Mouse (Mus musculus) G1E (cell line): ENCODE measurements at regions not wholly inside any gene's neighbourhood (a gene's known extent, or its start where the extent isn't known, plus 50 kb on each side); places are given as distances from the start of the nearest gene placed in this dataset.

ENCODE experiments used
- ATAC-seq: 2 replicates; pipeline ENCODE4 v1.8.0; 2016; ENCODE audit warnings: mild to moderate bottlenecking; ENCODE audit not compliant: insufficient number of reproducible peaks, poor library complexity, low FRiP score, severe bottlenecking; ENCODE audit errors: extremely low read depth
- DNase-seq: peaks from one replicate; pipeline ENCODE4 v3.0.0; 2012; ENCODE audit warnings: low spot score
- H3K27me3 ChIP-seq: 2 replicates; pipeline ENCODE4 v1.6.1; 2012; ENCODE audit warnings: mild to moderate bottlenecking, low read length, inconsistent platforms; ENCODE audit not compliant: insufficient read depth
- H3K36me3 ChIP-seq: replicated peaks from 2 replicates; pipeline ENCODE3; 2012; ENCODE audit warnings: mild to moderate bottlenecking, inconsistent platforms
- H3K4me1 ChIP-seq: 2 replicates; pipeline ENCODE4 v1.6.1; 2012; ENCODE audit warnings: low read depth, low read length, inconsistent platforms, mixed read lengths; ENCODE audit not compliant: insufficient read depth
- H3K4me3 ChIP-seq: 2 replicates; pipeline ENCODE4 v1.5.1; 2012; ENCODE audit warnings: low read depth, mild to moderate bottlenecking, inconsistent platforms, low read length, moderate library complexity, mixed read lengths
- H3K9me3 ChIP-seq: replicated peaks from 2 replicates; pipeline ENCODE4 v1.6.1; 2012; ENCODE audit warnings: inconsistent platforms
- CTCF ChIP-seq: IDR thresholded peaks from 2 replicates; pipeline ENCODE4 v1.5.1; 2012; ENCODE audit warnings: low read depth, low read length, inconsistent platforms, mixed read lengths
- GATA1 ChIP-seq: IDR thresholded peaks from 2 replicates; pipeline ENCODE4 v1.6.1; 2012; ENCODE audit warnings: borderline replicate concordance, low read length, inconsistent platforms, mixed read lengths
- GATA2 ChIP-seq: IDR thresholded peaks from 2 replicates; pipeline ENCODE4 v1.6.1; 2012; ENCODE audit warnings: low read depth, low read length, inconsistent platforms, borderline replicate concordance
- POLR2AphosphoS5 ChIP-seq: IDR thresholded peaks from 2 replicates; pipeline ENCODE4 v1.6.1; 2012; ENCODE audit warnings: low read depth, low read length, inconsistent platforms; ENCODE audit not compliant: insufficient replicate concordance
- TAL1 ChIP-seq: conservative IDR thresholded peaks from 2 replicates; pipeline ENCODE4 v1.6.1; 2012; ENCODE audit warnings: low read depth, low read length, inconsistent platforms, mixed read lengths

GRCm38 (mm10) chr13:80954059-80954645 is 71.0 kb downstream of the Arrdc3 start:
- TF ChIP-seq GATA1 (no peak), GATA2 (no peak), POLR2AphosphoS5 (no peak), TAL1 (no peak), CTCF (no peak)

DNA sequence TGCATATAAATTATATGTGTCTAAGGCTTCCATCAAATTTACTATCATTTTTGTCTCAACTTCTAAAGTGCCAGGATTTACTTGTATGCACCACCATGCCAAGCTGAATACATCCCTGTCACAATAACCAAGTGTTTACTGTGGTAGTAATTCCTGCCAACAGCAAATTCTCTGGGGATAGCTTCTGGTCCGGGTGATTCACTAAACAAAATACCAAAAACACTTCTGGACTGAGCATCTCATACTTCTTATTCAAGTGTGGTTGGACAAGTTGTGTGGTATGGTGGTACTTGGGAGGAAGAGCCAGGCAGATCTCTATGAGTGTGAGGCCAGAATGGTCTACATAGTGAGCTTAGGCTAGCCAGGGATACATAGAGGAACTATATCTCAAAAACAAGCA is 73.8 kb downstream of the Arrdc3 start:
- no peaks in the 10 kb centered on the region for H3K36me3 ChIP-seq
- H3K4me3 ChIP-seq, result no peak overlapping the region
- no peaks in the 10 kb centered on the region; the same call in 1 of the 2 replicates for H3K27me3 ChIP-seq
- H3K4me1 ChIP-seq, result peaks cover 7% of the 10 kb centered on the region
- ATAC-seq, result no peak
- TF ChIP-seq GATA1 (no peak), CTCF (no peak), POLR2AphosphoS5 (no peak), GATA2 (no peak), TAL1 (no peak)
- no peak for DNase-seq
- no peaks in the 10 kb centered on the region for H3K9me3 ChIP-seq

More at GRCm38 (mm10) chr13:80954059-80954645, 71.0 kb downstream of the Arrdc3 start:
- Histone ChIP-seq H3K9me3 (no peaks in the 10 kb centered on the region), H3K27me3 (peaks cover 7% of the 10 kb centered on the region), H3K4me3 (no peak overlapping the region), H3K4me1 (peaks cover 7% of the 10 kb centered on the region), H3K36me3 (no peaks in the 10 kb centered on the region)
- DNase-seq (no peak), ATAC-seq (no peak)

- H3K36me3 ChIP-seq, result no peaks in the 10 kb centered on the region
- ATAC-seq (no peak), DNase-seq (no peak)
- peaks cover 5% of the 10 kb centered on the region for H3K4me1 ChIP-seq
- no peaks in the 10 kb centered on the region for H3K9me3 ChIP-seq
- TF ChIP-seq GATA1 (no peak), GATA2 (no peak), TAL1 (no peak), CTCF (no peak), POLR2AphosphoS5 (no peak)
- no peak overlapping the region for H3K4me3 ChIP-seq
- H3K27me3 ChIP-seq, result no peaks in the 10 kb centered on the region; the same call in 1 of the 2 replicates
Measured at GRCm38 (mm10) chr13:80957419-80958139, 74.4 kb downstream of the Arrdc3 start.

GRCm38 (mm10) chr13:80959763-80960162 is 76.6 kb downstream of the Arrdc3 start:
- Histone ChIP-seq H3K4me1 (no peaks in the 10 kb centered on the region), H3K36me3 (no peaks in the 10 kb centered on the region), H3K27me3 (peaks cover 2% of the 10 kb centered on the region; the same call in 1 of the 2 replicates), H3K4me3 (no peak overlapping the region), H3K9me3 (peaks cover 3% of the 10 kb centered on the region; the same call in 1 of the 2 replicates)
- TF ChIP-seq GATA1, result no peak
- TF ChIP-seq POLR2AphosphoS5, result no peak
- no peak for TF ChIP-seq CTCF
- no peak for TF ChIP-seq TAL1
- TF ChIP-seq GATA2, result no peak
- DNase-seq (no peak), ATAC-seq (no peak)

DNA sequence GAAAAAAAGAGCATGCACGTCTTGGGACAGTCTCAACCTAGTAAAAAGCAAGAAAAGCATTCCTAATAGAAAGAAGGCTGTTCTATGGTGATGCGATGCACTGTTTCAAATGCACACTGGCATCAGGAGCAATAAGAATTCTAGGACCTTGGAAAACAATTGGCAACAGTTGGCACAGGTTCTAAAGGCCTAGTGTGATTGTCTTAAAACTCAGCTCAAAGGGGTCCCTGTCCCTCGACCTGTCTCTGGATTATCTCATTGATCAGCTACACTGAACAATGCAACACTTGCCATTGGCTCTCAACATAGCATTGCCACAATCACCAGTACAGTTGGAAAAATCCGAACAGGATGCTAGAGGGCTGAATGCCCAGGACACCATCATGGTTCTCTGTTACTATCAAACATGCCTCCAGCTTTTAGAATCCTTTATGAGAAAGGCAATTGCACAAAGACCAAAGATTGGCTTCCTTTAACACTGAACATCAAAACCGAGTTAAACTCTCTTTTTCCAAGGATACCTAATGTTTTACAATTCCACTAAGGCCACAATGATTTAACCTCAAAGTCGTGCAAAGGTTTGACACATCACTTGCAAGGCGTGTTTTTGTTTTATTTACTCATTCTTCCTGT is 78.9 kb downstream of the Arrdc3 start:
- no peak overlapping the region for H3K4me3 ChIP-seq
- TF ChIP-seq GATA2 (no peak), CTCF (no peak), TAL1 (no peak)
- peaks cover 2% of the 10 kb centered on the region; the same call in 1 of the 2 replicates for H3K27me3 ChIP-seq
- no peaks in the 10 kb centered on the region for H3K4me1 ChIP-seq
- H3K9me3 ChIP-seq, result peaks cover 3% of the 10 kb centered on the region; the same call in 1 of the 2 replicates
- no peak for ATAC-seq
- no peak for DNase-seq
- no peaks in the 10 kb centered on the region for H3K36me3 ChIP-seq

GRCm38 (mm10) chr13:80962789-80963590 is 79.8 kb downstream of the Arrdc3 start:
- peaks cover 3% of the 10 kb centered on the region; the same call in 1 of the 2 replicates for H3K9me3 ChIP-seq
- H3K36me3 ChIP-seq, result no peaks in the 10 kb centered on the region
- TF ChIP-seq GATA1 (no peak), CTCF (no peak), TAL1 (no peak), GATA2 (no peak), POLR2AphosphoS5 (no peak)
- ATAC-seq (no peak), DNase-seq (no peak)
- H3K27me3 ChIP-seq, result peaks cover 2% of the 10 kb centered on the region; the same call in 1 of the 2 replicates
- H3K4me1 ChIP-seq, result no peaks in the 10 kb centered on the region
- no peak overlapping the region for H3K4me3 ChIP-seq
